Mouse (Mus musculus): Measurements from ENCODE around the gene Zic2.
"Not testable (repeated sequence)": the region's sequence is repeated elsewhere in the genome, so short reads cannot be mapped to it uniquely, and the experiment has no call there.

The Zic2 gene

DNA sequence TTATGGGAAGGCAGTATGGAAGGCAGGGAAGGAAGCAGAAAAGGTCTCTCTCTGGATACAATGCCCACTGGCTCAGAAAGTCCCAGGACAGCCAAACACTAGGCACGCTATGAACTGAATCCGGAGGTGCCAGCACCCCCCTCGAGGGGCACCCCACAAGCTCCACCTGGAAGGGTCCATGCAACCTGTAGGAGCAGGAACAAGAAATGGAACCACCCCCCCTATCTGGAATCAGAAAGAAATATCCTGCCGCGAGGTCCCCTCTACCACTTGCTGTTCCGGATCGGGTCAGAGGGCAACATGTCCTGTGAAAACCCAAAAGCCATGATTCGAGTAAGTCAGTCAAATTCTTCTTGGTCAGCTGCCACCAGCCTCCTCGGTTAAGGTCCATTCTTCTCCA is 13.3 kb upstream of the Zic2 start:
- no peak for DNase-seq (ENCODE audit: low spot score in 2 of 2)

- no peak for DNase-seq (ENCODE audit: low spot score in 2 of 2)
These were observed 12.6 kb upstream of the Zic2 start for GRCm38 (mm10) chr14:122462689-122463079.

GRCm38 (mm10) chr14:122463080-122463691 is 12.0 kb upstream of the Zic2 start:
- no peak for DNase-seq (ENCODE audit: low spot score in 2 of 2)

- DNase-seq (ENCODE audit: low spot score in 2 of 2): not testable (repeated sequence)
These were observed 11.4 kb upstream of the Zic2 start for GRCm38 (mm10) chr14:122463734-122464341.

- DNase-seq (ENCODE audit: low spot score in 2 of 2): no peak
These were observed 10.9 kb upstream of the Zic2 start for GRCm38 (mm10) chr14:122464351-122464762.

- DNase-seq (ENCODE audit: low spot score in 2 of 2): no peak
These were observed 10.2 kb upstream of the Zic2 start, which contains the start of gene Zic5 for GRCm38 (mm10) chr14:122464763-122465741. TSS of gene Zic5 (minus strand) at chr14:122465677.

GRCm38 (mm10) chr14:122465931-122466490 is 9.2 kb upstream of the Zic2 start:
- no peak for DNase-seq (ENCODE audit: low spot score in 2 of 2)

GRCm38 (mm10) chr14:122466756-122467362 is 8.4 kb upstream of the Zic2 start:
- no peak for DNase-seq (ENCODE audit: low spot score in 2 of 2)

- no peak for DNase-seq (ENCODE audit: low spot score in 2 of 2)
These were observed 7.1 kb upstream of the Zic2 start for GRCm38 (mm10) chr14:122467926-122468841.

DNA sequence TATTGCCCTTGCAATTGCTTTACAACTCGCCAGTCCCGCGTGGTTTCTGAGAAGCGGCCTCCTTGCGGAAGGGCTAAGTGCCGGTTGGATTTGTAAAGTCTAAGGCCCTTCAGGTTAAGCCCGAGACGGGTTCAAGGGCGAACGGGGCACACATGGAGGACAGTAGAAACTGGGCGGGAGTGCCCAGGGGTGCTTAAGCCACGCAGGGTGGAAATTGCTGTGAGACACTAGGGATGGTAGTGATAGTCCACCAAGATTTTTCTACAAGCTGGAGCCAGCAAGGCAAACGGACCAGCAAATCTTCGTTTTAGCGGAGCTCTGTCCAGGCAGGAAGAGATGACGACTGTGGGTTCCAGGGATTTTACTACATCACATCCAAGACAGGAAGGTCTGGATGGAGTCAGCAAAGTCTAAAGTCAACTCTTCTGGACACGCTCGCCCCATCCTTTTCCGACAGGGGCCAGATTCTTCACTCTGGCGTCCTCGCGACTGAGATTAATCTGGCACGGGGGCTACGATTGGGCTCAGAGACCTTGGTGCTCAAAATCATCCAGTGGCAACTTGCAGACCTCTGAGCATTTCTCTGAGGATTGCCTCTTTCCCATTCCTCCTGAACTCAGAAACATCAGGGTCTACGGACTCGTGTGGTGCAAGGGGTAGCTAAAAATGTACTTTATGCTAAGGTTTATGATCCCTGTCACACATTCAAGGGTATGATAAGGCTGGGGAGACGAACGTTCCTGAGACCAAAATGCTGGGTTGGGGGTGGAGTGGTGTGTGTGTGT is 6.1 kb upstream of the Zic2 start:
- no peak for DNase-seq (ENCODE audit: low spot score in 2 of 2)

- no peak for DNase-seq (ENCODE audit: low spot score in 2 of 2)
These were observed 3.7 kb upstream of the Zic2 start for GRCm38 (mm10) chr14:122471449-122472085.

GRCm38 (mm10) chr14:122472161-122472560 is 3.1 kb upstream of the Zic2 start:
- DNase-seq (ENCODE audit: low spot score in 2 of 2): no peak

DNA sequence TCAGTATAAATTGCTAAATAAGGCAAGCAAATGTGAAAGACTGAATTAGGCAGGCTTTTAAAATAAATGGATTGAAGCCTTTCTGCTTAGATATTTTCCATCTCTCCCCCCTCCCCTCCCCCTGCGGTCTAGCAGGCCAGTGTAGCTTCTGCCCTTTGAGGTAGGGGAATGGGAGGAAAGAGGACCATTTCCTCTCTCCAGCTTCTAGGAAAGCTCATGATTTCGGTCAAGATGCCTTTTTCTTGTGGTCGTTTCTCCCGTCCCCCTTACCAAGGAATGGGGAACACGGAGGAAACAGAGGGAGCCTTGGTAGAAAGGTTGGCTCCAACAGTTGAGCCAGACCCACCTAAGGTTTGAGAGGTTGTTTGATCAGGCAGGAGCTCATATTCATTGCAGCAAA is 2.6 kb upstream of the Zic2 start:
- no peak for DNase-seq (ENCODE audit: low spot score in 2 of 2)

DNA sequence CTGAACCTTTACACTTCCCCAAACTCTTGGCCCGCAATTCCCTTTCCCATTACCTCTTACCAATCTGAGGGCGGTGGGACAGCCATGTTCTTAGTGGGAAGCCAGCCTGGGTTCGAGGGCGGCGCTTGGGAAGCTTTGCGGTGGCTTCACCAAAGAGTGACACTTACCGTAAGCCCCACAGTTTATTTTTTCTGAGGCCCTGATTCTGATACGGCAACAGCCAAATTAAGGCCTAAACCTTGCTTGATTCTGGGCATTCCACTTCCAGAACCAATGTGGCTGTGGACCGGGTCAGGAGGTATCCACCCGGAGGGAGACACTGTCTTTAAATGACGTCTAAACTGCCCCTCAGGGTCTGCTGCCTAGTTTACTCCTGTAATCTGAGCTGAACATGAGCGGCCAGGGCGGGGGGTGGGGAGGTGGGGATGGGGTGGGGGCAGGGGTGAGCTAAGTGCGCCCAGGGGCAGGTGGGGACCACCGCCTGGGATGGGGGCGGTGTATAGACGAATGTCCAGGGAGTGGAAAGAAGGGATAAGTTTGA is 2.0 kb upstream of the Zic2 start:
- DNase-seq (ENCODE audit: low spot score in 2 of 2): no peak

GRCm38 (mm10) chr14:122474041-122474890 is 969 bp upstream of the Zic2 start:
- no peak for DNase-seq (ENCODE audit: low spot score in 2 of 2)

- no peak for DNase-seq (ENCODE audit: low spot score in 2 of 2)
These were observed 364 bp downstream of the Zic2 start for GRCm38 (mm10) chr14:122475557-122476040.

- no peak for DNase-seq (ENCODE audit: low spot score in 2 of 2)
These were observed 996 bp downstream of the Zic2 start for GRCm38 (mm10) chr14:122476041-122476821.
